Mouse (Mus musculus) leukemia stem cell, adult 10-12 weeks (primary cell): Measurements from ENCODE around the gene Gm2001. TPM values are rescaled to one million over a fixed set of nuclear protein-coding genes. Genes with fewer than 3 reads are reported as not detected.

ENCODE experiments used
- polyA plus RNA-seq: library from polyadenylated mRNA; stranded (reverse); fragments of >175 nt; gene quantifications from 2 replicates; pipeline ENCODE4 v1.2.3, GENCODE M21; 2012; ENCODE audit warnings: low replicate concordance

The Gm2001 gene
- not detected in 2 replicates for polyA plus RNA-seq

DNA sequence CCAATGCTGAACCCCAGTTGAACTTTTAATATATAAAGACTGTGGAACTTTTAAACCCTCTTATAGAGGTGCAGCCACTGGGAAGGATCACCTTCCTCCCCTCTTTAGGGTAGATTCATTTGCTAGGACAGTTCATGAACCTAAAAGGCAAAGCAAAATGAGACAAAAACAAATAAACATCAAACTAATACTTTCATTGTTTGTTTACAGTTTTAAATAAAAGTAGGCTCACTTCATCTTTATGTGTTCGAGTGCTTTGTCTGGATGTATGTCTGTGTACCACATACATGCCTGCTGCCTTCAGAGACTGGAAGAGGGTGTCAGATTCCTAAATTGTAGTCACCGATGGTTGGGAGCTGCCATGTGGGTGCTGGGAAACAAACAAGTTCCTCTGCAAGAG lies at the start of gene Gm2001:
Gene Gm2001 (minus strand): TSS at position 101 of the 400 bp plus-strand sequence.

DNA sequence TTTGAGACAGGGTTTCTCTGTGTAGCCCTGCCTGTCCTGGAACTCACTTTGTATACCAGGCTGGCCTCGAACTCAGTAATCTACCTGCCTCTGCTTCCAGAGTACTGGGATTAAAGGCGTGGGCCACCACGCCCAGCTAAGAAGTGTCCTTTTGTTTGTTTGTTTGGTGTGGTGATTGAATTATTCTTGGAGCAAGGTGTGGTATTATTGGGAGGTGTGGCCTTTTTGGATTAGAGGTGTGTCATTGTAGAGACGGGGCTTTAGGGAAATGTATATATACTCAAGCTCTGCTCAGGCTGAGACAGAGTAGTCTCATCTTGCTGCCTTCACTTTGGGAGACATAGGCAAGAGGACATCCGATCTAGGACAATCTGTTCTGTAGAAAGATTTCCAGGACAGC lies 31.6 kb upstream of the Gm2001 start, which contains the start of gene Gm2016:
Gene Gm2016 (plus strand): TSS at position 301 of the 400 bp plus-strand sequence.

DNA sequence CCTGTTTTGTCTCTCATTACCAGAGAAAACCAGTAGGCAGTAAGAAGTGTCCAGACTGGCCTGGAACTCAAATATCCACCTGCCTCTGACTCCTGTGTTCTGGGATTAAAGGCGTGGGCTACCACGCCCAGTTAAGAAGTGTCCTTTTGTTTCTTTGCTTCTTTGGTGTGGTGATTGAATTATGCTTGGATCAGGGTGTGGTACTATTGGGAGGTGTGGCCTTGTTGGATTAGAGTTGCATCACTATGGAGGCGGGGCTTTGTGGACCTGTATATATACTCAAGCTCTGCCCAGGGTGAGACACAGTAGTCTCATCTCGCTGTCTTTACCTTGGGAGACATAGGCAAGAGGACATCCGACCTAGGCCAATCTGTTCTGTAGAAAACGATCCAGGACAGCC lies 25.9 kb downstream of the Gm2001 start, which contains the start of gene BB287469:
Gene BB287469 (plus strand): TSS at position 301 of the 400 bp plus-strand sequence.

DNA sequence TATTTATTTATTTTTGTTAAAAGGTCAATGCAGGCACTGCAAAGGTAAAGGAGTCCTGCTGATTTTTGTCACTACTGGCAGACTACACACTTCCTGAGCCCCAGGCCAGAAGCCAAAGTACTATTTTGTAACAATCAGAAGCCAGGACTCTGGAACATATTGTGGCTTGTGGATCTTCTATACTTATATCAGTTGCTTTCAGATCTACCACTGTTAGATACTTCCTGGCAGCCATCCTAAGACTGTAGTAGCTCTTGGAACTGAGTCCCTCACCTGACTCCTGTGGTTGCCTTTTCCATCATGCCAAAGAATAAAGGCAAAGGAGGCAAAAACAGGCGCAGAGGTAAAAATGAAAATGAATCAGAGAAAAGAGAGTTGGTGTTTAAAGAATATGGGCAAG lies 46.9 kb downstream of the Gm2001 start, which contains the start of gene Gm21936:
Gene Gm21936 (plus strand): TSS at position 301 of the 400 bp plus-strand sequence.

Other genes with a start within 250 kb of the Gm2001 start
- not detected in 2 replicates for gene Oog1, start 239.7 kb downstream of the Gm2001 start, polyA plus RNA-seq
- gene Gm4027, start 223.5 kb downstream of the Gm2001 start, polyA plus RNA-seq: not detected in 2 replicates
- not detected in 2 replicates for gene Gm16381, start 197.7 kb downstream of the Gm2001 start, polyA plus RNA-seq
- gene Gm21319, start 66.6 kb downstream of the Gm2001 start, polyA plus RNA-seq: not detected in 2 replicates
- not detected in 2 replicates for gene Gm21936, start 46.8 kb downstream of the Gm2001 start, polyA plus RNA-seq
- gene BB287469, start 25.8 kb downstream of the Gm2001 start, polyA plus RNA-seq: not detected in 2 replicates
- gene Gm2016, start 31.7 kb upstream of the Gm2001 start, polyA plus RNA-seq: not detected in 2 replicates
- not detected in 2 replicates for gene Gm2022, start 53.0 kb upstream of the Gm2001 start, polyA plus RNA-seq
- gene Gm2035, start 77.5 kb upstream of the Gm2001 start, polyA plus RNA-seq: not detected in 2 replicates
- not detected in 2 replicates for gene Gm2042, start 111.7 kb upstream of the Gm2001 start, polyA plus RNA-seq
- gene Gm2075, start 169.5 kb upstream of the Gm2001 start, polyA plus RNA-seq: not detected in 2 replicates
- not detected in 2 replicates for gene Gm6803, start 176.4 kb upstream of the Gm2001 start, polyA plus RNA-seq
- not detected in 2 replicates for gene Gm2056, start 184.7 kb upstream of the Gm2001 start, polyA plus RNA-seq
- gene Gm16368, start 241.4 kb upstream of the Gm2001 start, polyA plus RNA-seq: not detected in 2 replicates